Mouse (Mus musculus) liver, embryonic 14.5 days (tissue): ENCODE measurements around the gene Gstp3.

ENCODE experiments used
- CTCF ChIP-seq: IDR thresholded peaks from 2 replicates; pipeline ENCODE4 v1.5.1; 2016; ENCODE audit warnings: antibody characterized with exemption, low read depth, control low read depth
- EP300 ChIP-seq: IDR thresholded peaks from 2 replicates; pipeline ENCODE4 v1.6.1; 2016; ENCODE audit warnings: antibody characterized with exemption, low read depth

DNA sequence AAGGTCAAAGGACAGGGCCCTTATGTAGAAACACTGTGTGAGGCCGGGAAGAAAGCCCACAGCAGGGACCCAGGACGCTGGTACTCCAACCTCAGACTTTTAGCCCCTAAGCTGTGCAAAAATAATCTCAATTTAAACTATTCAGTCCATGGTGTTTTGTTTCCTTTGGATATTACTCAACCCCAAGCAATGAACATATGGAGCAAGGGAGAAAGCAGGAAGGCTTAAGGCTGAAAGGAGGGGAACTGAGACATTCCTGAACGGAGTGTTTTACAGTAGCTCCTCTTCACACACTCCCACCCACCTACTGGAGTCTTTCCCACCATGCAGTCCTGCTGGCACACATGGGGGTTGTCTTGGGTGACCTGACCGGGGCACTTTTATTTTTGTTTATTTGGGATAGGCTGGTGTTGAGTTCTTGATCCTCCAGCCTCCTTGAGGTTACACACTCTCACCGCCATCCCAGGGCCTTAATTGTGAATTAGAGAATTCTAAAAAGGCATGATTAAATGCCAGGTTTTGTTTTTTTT, 35.5 kb upstream of the Gstp3 start:
- TF ChIP-seq CTCF (no peak), EP300 (no peak)
